Mouse (Mus musculus): ENCODE data around the gene Tll2.

Tll2 gene

DNA sequence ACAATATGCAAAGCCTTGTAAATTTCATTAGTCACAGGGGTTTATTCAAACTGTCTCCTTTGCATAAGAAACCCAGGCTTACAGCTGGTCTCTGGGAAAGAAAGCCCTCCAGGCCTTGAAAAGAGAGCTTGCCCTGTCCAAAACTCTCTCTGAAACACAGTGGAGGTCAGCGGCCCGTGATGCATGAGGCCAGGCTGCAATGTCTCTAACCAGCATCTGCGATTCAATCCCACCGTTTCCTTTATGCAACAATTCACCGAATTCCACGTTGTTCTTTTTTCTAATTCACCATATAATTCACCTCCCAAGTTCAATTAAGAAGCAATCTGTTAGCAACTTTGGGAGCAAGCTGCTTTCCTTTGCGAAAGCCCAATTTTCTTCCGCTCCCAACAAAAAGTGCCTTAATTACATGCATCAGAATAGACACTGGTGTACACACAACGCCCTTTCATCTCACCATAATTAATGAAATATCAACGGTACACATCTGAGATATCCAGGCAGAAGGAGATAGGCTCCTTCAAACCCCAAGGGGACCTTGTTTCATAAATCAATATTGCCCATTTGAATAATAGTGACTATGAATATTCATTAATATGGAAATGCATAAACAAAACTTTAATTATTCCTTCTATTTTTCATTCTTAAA, 42.1 kb downstream of the Tll2 start:
- no peak for DNase-seq (ENCODE audit: low read depth in 1 of 2, low spot score in 2 of 2)

DNA sequence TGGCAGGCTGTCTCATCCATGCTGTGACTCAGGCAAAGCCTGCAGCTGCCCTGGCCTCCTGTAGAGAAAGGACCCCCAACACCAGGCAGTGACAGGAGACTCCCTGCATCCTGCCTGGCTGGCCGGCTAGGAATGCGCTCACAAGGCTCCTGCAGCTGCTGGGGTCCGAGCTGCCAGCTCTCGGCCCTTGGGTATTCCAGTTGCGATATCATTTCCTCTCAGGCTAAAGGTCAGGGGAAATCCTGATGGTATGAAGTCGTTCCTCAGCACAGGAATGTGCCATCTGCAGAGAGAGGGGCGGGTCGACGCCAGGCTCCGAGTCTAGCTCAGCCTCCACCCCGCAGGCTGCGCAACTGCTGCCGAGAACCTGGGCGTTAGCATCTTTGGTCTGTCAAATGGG, 46.2 kb downstream of the Tll2 start:
- no peak for DNase-seq (ENCODE audit: low read depth in 1 of 2, low spot score in 2 of 2)

DNA sequence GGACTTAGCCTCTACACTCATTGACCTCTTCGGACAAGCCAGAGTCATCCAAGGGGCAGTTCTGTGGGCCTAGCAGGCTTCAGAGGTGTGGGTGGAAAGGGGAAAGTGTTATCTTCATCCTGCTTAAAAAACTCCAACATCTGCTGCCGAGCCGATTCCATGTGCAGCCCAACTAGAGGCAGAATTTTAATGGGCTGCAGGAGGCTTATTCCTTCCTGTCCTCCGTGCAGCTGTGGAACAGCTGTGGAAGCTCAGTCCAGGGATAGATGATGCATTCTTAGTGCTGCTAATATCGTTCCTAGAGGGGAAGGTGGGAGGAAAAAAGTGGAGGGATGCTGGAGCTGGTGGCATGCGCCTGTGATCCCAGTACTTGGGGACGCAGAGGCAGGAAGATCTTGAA, 52.0 kb downstream of the Tll2 start:
- DNase-seq (ENCODE audit: low read depth in 1 of 2, low spot score in 2 of 2): no peak

DNA sequence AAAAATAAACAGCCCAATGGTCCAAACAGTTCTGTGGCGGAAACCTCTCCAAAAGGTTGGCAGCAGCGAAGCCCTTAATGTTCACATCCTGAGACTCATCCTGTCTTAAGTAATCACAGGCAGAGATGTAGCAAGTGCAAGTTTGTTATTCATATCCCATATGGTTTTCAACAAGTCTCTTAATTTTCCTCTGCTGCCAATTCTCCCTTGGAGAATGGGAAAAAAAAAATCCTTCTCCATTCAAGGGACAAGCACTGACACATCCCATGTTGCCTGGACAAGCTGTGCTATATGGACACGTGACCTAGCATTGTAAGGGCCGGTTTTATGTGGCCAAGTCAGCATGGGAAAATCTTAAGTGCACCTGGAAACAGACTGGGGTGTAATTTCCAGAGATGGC, 54.2 kb downstream of the Tll2 start:
- DNase-seq (ENCODE audit: low read depth in 1 of 2, low spot score in 2 of 2): no peak

DNA sequence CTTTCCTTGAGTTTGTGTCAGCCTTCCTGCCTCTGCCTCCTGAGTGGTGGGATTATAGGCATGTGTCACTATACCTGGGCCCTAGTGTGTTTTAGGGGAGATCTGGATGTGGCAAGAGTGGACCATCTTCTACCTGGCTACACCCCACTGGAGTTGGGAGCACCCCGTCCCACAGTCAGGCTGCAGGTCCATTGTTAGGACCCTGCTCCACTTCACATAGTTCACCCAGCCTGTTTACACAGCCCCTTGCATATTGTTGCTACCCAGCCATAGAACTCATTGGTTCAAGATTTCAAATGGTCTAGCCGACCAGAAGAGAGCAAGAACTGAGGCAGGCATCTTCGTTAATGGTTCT, 54.6 kb downstream of the Tll2 start:
- no peak for DNase-seq (ENCODE audit: low read depth in 1 of 2, low spot score in 2 of 2)

DNA sequence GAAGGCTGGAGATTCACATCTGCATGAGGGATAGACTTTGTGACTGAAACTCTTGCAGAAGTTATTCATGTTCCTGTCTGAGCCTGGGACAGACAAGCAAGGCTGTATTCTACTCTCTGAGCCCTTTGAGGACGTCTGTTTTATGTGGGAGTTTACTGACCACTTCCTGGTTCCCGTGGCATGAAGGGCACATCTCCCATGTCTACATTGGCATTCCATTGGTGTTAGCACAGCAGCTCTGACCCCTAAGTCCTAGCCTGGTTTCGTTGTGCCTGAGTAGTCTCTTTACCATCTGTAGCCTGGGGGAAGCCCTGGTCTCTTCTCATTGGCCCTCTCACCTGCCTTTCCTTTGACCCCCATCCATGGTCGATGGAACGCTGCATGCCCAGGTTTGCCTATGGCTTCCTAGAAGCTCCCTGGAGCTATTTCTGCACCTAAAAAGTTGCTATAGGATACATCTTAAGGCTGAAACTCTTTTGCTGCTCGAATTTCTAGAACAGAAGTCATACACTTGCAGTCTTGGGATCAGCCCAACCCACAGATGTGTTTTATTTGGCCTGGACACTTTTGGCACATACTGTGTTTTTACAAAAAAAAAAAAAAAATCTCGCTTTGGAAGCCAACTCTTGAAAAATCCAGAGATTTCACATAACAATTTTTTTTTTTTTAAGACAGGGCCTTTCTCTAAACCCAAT, 55.2 kb downstream of the Tll2 start:
- DNase-seq (ENCODE audit: low read depth in 1 of 2, low spot score in 2 of 2): no peak

DNA sequence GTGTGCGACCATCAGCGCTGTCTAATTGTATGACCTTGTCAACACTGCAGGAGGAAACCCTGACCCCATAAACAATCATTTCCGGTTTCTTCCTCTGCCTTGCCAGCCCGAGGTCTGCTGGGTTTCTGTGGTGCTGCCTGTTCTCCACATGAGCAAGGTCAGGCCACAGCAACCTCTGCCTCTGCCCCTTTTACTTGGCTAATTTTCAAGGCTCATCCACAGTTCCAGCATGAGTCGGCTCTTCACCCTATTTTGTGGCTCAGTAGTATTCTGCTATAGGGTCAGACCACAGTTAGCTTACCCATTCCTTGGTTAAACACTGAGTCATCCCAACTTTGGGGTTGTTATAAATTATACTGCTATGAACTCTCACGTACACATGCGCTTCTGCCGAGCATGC, 65.7 kb downstream of the Tll2 start:
- DNase-seq (ENCODE audit: low read depth in 1 of 2, low spot score in 2 of 2): no peak

DNA sequence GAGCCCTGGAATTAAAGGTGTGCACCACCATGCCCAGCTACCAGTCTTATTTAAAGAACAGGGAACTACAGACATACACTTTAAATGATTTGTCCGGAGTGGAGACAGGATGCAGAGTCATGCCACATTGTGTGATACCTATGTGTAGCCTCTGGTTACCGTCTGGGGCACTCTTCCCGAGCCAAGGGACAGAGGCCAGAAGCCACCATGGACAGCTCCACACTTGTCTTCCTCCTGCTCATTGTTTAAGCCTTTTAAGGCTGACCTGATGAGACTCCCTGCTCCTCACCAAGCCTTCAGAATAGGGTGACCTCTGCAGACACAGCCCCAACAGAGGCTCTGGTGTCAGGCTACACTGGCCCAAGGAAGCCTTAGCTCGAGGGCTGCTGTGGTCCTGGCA, 67.0 kb downstream of the Tll2 start:
- no peak for DNase-seq (ENCODE audit: low read depth in 1 of 2, low spot score in 2 of 2)

DNA sequence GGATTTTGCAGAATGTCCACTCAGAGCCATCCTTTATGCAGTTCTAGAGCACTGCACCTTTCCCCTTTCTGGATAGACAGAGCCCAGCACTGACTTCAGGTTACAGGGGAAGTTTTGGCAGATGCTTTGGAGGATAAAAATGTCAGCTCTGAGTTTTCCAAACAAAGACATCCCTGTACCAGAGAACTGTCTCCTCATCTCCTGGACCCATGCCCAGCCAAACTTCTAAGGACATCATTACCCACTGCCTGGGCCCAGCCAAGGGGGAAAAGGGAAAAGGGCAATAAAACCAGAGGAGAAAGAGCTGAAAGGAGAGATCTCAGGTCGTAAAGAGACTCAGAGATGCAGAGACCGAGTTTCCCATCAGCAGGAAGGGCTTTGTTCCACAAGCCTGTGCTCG, 83.6 kb downstream of the Tll2 start:
- no peak for DNase-seq (ENCODE audit: low read depth in 1 of 2, low spot score in 2 of 2)

DNA sequence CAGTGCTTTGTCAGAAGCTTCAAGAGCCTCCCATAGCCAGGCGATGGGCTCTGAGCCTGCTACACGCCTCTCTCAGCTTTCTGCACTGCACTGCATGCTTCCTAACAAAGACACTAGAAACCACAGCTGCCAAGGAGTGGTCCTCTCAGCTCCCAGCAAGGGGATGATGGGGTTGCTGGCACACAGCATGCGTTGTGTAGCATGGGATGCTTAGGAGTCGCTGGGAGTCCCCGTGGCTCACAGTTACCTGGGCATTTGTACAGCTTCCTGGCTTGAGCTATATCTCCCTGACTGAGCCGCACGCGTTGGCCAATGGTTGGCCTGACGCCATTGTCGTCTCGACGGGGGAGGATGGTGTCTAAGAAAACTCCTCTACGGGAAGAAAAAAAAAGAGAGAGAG, 86.7 kb downstream of the Tll2 start:
- DNase-seq (ENCODE audit: low read depth in 1 of 2, low spot score in 2 of 2): no peak

DNA sequence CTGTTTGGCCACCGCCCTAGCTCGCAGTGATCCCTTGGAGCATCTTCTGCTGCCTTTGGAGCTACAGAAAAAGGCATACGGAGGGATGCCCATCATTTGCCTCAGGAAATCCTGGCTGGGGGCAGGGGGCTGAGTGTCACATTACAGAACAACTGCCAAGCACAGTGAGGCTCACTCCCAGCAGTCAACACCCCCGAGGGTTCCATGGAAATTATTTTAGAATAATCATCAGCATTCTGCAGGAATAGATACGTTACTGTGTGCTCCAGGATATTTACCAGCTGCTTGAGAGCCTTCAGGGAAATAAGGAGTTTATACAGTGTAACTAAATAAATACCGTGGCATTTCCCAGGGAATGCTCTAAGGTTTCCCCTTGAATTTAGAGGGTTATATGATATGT, 88.3 kb downstream of the Tll2 start:
- no peak for DNase-seq (ENCODE audit: low read depth in 1 of 2, low spot score in 2 of 2)

DNA sequence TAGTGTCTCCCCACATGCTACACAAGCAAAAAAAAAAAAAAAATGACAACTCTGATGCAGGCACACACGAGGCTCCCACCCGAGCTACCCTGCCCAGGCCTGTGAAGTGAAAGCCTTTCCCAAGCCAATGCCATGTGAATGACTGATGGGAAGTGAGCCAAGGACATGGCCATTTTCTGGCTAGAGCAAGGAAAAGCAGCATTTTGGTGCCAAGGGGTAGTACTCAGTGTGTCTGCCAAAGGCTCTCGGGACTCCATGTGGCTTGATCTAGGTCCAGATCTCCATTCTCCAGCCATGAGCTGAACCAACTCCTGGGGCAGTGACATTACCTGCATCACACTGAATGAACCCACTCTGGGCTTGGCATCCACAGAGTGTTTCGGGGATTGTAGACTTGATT, 89.3 kb downstream of the Tll2 start:
- no peak for DNase-seq (ENCODE audit: low read depth in 1 of 2, low spot score in 2 of 2)

DNA sequence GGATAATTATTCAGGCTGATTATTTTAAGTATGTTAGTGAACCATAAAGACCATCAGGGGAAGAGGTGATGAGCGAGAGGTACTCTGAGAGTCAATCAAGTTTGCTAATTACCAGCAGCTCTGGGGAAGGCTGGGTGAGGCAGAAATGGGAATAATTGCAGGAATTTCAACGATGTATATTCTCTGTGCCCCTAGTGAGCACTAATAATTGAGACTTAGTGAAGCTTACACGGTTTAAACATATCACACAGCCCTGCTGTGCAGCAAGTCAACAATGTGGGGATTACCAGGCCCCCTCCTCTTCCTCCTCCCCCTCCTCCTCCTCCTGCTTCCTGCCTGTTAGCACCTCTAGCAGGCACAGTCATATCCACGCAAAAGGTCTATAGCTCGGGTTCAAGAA, 92.0 kb downstream of the Tll2 start:
- DNase-seq (ENCODE audit: low read depth in 1 of 2, low spot score in 2 of 2): no peak

DNA sequence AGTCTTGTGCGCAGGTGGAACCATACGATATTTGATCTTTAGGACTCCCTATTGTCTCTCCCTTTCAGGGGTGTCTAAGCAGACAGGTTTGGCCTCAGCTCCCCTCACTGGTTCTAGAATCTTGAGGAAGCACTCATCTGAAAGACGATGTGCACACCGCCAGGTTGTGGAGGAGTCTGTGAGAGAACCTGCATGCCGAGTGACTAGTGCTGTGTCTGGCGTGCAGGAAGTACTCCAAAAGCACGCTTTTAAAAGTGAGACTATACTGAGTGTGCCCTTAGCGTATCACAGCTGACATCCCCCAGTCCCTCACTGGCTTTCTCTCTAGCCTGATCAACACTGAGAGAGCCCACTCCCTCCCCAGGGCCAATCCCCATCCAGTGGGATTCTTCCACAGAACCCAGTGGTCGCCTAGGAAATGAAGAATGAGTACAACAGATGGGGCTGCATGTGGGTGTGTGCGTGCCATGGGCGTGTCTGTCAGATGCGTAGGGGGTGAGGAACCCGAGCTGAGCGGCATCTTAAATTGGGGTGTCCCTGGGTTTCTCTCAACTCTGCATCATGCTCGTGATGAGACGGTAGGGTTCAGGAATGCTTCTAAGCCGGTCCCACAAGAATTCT, 92.6 kb downstream of the Tll2 start:
- DNase-seq (ENCODE audit: low read depth in 1 of 2, low spot score in 2 of 2): no peak

DNA sequence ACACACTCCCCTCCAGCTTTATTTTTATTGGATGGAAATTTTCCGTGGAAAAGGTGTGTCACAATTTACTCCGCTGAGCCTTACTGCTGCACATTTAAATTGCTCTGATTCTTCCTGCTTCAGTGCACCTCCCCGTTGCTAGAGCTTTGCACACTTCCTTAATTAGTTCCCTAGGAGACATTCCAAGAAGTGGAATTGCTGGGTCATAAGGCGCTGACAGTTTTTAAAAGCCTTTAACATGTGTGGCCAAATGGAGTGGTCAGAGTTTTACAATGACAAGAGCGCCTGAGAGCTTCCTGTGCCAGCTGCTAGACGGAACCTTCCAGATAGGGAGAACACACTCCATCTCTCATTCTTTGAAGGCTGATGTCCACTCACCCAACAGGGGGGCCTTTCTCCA, 94.0 kb downstream of the Tll2 start:
- DNase-seq (ENCODE audit: low read depth in 1 of 2, low spot score in 2 of 2): no peak

DNA sequence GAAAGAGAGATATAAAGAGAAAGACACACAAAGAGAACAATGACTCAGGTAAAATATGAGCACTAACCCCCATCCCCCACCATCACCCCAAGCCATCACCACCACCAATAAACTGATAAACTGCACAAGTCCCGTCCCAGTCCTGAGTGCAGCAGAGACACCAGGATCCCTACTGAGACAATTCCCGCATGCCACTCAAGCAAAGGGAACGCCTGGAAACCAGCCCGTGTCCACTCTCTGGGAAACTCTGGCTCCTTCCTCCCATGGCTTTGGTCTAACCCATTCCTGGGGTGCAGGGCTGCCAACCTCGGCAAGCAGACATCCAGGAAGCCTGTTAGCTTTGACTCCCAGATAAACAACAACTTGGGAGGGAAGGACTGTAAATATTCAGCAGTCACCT, 96.6 kb downstream of the Tll2 start:
- DNase-seq (ENCODE audit: low read depth in 1 of 2, low spot score in 2 of 2): no peak

DNA sequence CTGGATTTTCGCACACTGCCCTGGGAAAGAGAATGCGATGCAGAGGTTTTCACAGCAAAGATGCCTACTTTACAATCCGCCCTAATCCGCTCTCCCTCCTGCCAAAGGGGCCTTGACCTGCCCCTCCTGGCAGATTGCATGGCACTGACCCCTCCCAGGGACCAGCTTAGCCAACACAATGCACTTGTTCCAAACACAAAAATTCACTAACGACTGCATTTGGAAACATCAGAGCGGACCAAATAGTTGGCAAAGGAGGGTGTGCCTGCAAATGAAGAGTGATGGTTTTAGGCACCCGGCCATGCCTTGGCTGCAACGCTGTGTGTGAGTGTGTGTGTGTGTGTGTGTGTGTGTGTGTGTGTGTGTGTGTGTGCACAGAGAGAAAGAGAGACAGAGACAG, 97.1 kb downstream of the Tll2 start:
- DNase-seq (ENCODE audit: low read depth in 1 of 2, low spot score in 2 of 2): no peak

DNA sequence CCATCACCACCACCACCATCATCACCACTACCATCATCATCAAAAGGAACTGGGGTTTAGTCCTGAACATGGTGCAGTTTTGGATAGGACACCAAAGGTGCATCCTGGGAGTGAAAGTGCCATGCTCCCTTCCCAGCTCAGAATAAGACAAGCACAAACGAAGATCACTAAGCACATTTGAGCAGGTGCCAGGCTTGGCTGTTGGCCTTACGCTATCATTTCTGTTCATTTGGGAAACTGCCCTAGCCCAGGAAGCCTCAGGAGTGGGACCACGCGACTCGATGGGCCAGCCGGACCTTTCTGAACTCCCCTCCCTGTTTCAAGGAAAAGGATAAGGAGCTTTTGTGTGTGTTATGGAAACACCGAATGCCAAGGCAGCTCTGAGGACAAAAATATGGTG, 98.0 kb downstream of the Tll2 start:
- no peak for DNase-seq (ENCODE audit: low read depth in 1 of 2, low spot score in 2 of 2)

DNA sequence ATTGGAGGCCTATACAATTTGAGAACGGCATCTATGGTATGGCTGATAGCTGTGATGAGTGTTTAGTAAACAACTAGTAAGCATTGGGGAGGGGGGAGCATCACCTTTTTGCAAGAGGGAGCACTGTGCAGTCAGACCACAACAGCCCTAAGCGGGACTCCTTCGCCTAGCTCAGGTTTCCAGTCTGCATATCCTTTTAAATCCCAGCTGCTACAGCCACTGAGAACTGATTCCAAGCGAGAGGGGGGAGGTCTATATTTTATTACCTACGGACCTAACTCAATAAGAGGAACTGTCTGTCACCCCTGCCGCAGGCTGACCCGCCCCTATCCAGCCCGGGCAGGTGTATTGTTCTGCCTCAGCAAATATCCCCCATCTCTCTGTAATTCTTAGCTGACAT, 99.1 kb downstream of the Tll2 start:
- no peak for DNase-seq (ENCODE audit: low read depth in 1 of 2, low spot score in 2 of 2)

DNA sequence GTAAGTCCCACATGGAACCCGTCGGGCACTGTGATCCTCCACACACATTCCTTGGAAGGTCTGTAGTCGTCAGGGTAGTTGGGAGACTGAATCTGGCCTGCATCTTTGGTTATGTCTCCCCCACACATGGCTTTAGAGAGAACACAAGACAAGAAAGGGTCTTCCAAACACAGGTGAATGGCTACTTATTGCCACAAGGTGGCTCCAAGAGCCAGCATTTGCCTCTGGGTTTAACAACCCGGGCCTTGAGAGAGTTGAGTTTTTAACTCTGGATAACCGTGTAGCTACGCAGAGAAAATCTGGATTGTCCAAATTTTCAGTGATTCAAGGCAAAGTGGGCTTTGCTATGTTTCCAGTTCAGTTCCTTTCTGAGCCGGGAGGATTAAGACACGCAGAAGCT, 101.7 kb downstream of the Tll2 start:
- DNase-seq (ENCODE audit: low read depth in 1 of 2, low spot score in 2 of 2): no peak

DNA sequence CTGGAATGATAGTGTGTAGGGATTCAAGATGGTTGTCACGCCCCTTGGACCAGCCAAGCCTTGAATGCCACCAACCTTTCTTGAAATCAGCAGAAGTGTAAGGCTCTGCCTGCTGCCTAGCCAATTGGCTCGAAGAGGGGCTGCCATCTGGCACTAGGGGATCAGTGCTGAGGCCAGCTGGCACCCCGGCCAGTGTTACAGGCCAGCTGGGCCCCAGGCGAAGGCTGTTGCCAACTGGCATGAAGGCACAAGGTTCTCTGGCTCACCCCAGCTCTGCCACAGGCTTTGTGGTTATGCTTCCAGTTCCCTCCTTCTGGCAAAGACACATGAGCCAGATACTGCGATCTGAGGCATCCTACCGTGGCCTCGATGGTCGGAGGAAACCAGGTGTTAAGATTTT, 105.2 kb downstream of the Tll2 start:
- no peak for DNase-seq (ENCODE audit: low read depth in 1 of 2, low spot score in 2 of 2)

DNA sequence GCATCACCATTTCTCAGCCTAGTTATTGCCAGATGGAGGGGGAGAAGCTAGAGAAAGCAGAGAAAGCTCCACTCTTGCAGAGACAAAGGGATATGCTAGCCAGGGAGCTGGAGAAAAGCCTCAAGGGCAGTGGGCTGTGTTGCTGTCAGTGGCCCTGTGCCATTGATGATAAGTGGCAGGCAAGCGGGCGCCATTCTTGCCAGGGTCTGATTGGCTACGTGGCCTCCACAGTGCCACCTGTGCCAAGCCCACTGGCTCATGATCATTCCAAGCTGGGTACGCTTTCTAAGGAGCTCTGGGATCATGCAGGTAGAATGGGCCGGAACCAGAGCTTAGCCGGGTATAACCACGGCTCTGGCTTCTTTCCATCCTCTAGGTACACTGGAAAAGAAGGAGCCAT, 105.8 kb downstream of the Tll2 start:
- DNase-seq (ENCODE audit: low read depth in 1 of 2, low spot score in 2 of 2): no peak

DNA sequence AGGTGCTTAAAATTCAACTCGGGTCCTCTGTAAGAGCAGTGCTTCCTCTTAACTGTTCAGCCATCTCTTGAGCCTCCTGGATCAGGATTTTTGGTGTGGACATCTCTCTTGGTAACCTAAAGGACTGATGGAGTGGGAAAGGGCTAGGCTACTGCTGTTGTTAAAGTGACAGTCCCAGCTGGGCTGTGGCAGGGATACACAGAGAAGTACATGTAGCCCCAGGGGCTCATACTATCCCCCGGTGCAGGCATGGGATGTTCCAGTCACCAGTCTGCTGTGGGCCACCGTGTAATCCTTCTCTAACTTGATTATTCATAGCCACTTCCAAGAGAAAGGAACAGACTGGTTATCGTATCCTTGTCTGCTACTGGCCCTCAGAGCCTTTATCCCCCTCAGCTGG, 109.6 kb downstream of the Tll2 start:
- DNase-seq (ENCODE audit: low read depth in 1 of 2, low spot score in 2 of 2): no peak
